Mouse (Mus musculus): ENCODE measurements around the gene Hsd17b2. TPM values are rescaled to one million over a fixed set of nuclear protein-coding genes. Genes with fewer than 3 reads are reported as not detected.
"Not testable (repeated sequence)": the region's sequence is repeated elsewhere in the genome, so short reads cannot be mapped to it uniquely, and the experiment has no call there.

Hsd17b2 gene
- total RNA-seq, 4 experiments from 2014 or later, result not detected

DNA sequence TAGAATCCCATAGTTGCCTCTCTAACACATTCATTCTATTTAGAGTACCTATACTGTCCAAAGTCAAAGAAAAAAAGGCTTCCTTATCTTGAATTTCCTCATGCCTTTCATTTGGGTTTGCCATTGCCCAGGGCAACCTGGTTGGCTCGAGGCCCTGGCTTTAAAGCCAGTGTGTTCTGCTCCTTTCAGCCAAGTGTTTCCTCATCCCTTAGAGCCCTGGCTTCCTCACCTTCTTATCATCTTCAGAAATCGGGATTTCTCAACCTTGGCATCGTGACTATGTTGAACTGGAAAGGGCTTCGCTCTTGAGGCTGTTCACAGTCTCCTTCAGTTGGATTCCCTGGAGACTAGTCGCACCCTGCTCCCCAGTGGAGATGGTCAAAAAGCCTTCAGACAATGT lies 12.9 kb downstream of the Hsd17b2 start:
- no peak for DNase-seq (ENCODE audit: low spot score)

DNA sequence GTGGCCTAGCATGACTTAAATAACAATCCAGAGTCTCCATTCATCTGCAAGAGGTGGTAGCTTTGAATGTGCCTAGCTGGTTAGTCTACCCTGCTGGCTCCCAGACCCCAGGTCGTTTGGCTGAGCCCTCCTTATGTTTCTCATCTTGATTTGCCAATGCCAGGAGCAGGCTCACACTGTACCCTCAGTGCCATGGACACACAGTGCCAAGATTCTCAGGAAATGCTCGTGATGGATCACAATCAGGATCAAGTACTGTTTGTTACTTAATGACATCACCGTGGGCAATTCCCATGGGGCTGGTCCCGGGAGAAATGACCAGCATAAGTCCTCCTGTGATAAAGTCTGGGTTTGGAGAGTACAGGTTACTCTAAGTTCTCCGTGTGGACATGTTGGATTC lies 14.2 kb downstream of the Hsd17b2 start:
- DNase-seq (ENCODE audit: low spot score), result no peak

DNA sequence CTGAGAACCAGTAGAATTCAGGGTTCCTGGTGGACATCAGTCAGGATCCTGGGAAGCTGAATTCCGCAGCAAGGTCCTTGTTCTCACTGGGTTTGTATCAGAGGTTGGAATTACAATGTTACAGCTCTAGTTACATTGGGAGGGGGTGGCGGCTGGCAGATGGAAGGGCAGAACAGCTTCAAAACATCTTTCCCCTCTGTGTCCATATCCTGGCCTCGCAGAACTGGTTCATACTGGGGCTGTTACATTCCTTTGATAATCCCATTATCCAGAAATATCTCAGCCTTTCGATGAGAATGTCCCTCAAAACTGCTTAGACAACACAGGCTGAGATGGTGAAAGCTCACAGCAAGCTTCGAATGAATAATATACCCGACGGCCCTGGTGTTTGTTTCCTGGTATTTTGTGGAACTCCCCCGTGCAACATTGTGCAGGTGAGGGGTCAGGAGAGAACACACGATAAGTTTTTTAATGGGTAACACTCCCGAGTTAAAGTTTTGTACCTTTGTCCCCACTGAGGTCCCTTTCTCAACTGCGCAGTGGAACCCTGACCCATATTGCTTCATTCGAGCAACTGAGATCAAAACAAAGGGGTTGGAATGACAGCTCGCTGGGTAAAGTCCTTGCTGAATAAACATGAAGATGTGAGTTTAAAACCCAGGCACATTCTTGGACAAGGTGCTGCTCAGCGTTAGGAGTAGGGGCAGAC lies 16.6 kb downstream of the Hsd17b2 start:
- no peak for DNase-seq (ENCODE audit: low spot score)

DNA sequence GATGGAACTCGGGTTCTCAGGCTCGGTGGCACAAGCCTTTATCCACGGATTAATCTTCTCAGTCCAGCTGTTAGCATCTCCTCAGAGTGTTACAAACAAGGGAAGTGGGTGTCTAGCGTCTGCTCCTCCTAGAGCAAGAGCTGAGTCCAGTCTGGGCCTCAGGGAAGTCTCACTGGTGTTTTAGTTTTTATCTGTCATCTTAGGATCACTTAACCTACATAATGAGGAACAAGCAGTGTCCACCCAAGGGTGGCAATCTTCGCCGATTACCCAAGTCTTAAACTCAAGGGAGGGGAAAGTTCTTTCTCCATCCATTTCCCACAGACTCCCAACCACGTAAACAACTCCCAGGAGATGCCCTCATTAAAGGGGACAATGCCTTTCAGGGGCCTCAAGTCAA lies 24.8 kb downstream of the Hsd17b2 start:
- DNase-seq (ENCODE audit: low spot score), result peak; percentile 4

DNA sequence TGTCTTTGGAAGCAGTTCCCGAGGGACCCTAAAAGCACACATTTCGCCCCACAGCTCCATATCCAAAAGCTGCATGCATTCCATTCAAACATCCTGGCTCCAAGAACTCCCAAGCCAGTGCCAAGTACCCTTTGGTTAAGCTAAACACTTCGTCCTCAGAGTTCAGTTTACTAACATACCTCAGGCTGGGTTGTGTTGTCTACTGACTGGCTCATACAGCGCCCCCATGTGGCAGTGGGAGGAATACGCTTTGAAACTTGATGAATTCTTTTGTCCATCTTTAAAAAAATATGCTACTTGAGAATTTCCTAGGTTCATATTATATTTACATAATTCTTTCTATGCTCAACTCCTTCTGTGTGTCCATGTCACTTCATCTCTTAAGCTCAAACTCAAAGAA lies 25.9 kb downstream of the Hsd17b2 start:
- DNase-seq (ENCODE audit: low spot score), result no peak

DNA sequence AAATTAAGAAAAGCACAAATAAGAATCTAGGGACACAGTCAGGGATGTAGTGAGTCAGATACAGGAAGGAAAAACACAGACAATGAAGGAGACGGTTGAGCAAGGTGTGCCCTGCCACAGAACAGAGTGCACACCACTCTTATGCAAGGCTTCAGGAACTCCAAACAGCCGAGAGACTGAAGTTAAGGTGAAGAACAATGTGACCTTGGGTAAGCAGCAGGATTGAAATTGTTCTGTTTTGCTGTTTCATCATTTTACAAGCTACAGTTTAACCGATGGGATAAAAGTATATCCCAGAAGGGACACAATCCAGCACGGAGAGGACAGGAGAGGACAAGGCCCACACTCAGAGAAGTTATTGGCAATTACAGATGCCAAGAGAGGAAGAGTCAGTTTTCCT lies 26.5 kb downstream of the Hsd17b2 start:
- no peak for DNase-seq (ENCODE audit: low spot score)

DNA sequence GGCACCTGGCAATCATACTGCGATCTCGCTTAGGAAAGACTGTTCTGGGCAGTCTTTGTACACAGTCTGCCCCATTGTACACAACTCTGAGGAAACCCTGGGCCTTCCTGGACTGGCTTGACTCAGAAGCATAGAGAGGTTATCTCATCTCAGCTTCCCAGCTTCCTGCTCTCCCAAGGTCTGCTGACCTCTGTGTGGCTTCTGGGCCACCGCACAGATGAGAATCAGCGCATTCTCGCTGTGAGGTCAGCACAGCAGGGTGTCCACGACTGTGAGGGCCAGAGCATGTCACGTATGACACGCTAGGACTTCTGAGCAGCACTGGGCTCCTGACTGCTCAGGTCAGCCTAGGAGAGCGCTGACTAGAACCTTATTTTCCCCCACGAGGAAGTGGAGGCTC lies 29.3 kb downstream of the Hsd17b2 start:
- DNase-seq (ENCODE audit: low spot score), result no peak

DNA sequence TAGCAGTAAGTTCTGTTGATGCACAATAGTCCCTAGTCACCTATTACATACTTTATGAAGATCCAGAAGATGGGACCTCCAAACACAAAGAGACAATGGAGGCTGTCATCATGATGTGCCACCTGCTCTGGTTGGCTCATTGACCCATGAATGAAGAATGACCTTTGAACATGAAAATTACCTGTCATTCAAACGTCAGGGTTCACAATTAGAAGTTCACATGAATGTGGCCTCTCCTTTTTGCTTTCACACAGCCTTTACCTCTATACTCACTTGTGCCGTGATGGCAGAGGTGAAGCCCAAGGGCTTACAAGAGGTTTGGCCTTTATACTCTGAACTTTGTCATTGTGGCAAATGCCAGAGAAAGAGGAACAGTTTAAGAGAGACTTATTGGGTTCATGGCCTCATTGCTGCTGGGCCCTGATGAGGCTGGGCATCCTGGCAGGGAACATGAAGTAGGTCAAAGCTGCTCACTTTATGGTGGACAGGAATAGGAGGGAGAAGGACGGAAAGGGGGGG lies 35.0 kb downstream of the Hsd17b2 start:
- DNase-seq (ENCODE audit: low spot score), result no peak

DNA sequence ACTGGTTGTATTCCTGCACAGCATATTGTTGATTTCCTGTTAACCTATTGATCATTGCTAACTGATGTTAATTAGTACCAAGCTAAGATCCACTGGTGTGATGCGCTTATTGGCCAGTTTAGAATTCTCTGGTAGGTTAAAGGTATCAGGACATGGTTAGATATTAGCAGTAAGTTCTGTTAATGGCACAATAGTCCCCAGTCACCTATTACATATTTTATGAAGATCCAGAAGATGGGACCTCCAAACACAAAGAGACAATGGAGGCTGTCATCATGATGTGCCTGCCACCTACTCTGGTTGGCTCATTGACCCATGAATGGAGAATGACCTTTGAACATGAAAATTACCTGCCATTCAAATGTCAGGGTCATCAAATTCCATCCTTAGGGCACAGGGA lies 36.5 kb downstream of the Hsd17b2 start:
- not testable (repeated sequence) for DNase-seq (ENCODE audit: low spot score)

DNA sequence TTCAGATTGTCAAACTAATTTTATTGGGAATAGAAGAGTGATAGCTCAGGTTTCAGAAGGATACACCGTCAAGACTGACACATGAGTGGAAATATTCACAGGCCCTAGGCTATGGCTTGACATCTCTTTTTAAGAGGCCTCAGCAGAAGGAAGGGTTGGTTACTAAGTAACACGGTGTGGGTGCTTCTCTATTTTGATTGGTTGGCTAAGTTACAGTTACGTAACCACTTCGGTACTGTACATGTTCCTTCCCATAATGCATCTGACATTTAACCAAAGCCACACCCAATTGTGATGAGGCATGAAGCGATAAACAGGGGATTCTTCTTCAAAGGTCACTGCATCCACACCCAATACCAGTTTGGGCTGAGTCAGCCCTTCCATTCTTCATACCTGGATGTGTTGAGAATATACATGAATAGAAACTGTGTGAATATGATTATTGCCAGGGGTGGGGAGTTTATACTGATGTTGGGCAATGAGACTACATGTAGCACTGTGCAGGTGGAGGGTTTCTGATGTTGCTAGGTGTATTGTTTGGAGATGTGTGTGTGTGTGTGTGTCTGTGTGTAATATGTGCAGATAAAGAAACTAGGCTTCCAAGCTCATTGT lies 38.8 kb downstream of the Hsd17b2 start:
- DNase-seq (ENCODE audit: low spot score), result no peak

DNA sequence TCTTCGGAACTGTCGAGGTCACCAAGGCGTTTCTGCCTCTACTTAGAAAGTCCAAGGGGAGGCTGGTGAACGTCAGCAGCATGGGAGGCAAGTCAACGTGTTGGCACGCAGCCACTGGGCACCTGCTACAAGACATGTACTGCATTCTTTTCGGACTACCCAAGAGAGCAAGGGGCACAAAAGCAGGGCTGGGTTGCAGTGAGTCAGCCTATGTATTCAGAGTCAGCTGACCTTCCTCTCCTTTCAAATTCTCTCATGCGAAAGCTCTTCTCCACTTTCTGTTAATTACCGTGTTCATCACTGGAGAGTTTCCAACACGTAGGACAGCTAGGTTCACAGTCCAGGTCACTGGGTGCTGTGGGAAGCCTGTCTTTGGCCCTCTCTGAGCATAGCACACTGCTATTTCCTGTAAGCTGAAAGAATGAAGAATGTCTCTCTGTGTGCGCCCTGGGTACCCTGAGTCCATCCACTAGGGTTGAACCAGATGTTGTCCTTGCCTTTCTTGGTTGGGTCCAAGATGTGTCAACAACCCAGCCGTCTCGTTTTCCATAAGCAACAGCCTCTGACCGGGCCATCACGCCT lies 40.8 kb downstream of the Hsd17b2 start:
- DNase-seq (ENCODE audit: low spot score), result no peak

DNA sequence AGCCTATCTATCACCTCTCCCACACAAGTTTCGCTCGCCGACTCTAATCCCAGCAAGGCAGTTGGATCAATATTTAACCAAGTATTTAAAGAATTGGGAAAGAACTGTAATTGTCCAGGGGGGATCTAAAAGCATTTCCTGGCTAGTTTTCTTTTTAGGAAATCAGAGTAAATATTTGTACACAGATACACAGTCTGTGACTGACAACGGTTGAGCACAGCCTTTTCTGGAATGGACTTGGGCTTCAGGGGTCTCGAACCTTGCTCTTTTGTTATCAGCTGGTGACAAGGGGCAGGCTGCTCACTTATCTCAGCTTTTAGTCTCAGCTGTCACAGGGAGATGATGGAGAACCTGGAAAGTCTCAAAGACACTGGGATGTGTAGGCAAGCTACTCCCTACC lies 44.9 kb downstream of the Hsd17b2 start:
- DNase-seq (ENCODE audit: low spot score), result no peak

DNA sequence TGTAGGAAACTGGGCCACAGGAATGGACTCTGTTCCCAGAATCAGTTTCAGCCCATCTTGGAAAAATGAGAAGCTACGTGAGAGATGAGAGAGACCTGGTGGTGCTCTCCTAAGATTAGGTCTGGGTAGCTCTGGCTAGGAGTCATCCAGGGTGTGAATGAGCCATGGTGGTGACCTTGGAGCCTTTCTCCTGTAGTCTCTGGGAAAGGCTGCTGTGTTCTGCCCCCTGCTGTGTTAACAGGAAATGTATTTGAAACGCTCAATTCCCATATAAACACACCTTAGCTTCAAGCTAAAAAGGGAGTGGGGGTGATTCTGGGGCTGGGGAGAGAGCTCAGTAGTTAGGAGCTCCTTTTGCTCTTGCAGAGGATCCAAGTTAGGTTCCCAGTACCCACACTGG lies 45.7 kb downstream of the Hsd17b2 start:
- DNase-seq (ENCODE audit: low spot score), result no peak

DNA sequence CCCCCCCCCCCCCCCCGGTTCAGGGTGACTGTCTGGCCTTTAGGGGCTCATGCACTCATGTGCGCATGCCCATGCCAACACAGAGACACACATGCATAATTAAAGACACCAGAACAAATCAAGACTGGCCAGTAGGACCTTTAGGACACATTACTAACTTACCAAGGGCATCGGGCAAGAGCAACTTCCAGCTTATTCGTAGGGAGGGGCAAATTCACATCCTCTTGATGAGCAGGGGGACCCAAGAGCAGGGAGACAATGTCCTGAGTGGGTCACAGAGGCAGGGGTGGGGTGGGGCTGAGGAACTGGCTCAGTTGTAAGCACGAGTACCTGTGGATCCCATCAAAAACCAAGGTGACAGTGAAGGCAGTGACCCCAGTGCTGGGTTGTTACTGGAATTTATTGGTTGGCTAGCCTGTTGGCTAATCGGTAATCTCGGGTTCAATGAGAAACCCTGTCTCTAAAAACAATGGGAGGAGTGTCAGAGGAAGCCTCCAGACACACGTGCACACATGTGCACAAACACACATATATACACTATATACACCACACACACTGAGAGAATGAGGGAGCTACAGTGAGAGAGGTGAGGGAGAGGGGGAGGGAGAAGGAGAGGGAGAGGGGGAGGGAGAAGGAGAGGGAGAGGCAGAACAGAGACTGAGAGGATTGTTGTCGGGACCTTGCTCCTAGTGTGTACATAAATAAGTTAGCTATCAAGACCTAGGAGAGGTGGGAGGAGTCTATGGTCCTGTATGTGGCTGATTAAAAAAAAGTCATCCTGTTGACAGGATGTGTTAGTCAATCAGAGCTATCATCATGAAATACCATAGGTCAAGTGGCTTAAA lies 46.4 kb downstream of the Hsd17b2 start:
- DNase-seq (ENCODE audit: low spot score), result no peak

DNA sequence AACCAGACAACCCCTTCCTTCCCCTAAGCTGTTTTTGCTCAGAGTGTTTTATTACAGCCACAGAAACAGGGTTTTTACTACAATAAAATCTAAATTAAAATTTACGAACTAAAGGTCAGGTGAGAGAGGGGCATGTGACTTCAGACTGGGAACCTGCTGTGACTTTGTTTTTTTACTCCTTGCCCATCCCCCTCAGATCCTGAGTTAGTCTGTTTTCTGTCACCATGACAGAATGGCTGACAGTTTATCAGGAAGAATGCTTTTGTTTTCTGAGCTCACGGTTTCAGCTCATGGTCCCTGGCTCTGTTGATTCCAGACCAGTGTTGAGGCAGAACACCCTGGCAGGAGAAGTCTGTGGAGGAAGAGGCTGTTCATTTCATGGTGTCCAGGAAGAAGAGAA lies 47.7 kb downstream of the Hsd17b2 start:
- DNase-seq (ENCODE audit: low spot score), result no peak

DNA sequence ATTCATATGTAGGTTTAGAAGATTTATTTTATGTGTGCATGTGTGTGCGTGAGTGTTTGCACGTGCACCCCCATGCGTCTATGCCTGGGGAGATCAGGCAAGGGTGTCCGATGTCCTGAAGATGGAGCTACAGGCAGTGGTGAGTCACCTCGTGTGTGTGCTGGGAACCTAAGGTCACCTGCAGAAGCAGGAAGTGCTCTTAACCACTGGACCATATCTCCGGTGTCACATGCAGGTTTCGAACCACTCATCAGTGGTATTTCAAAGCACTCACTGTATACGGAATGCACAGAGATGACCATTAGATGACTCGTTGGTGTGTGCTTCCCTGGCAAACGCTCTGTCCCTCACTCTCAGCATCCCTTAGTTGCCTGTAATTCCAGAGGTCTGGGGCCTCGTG lies 56.2 kb downstream of the Hsd17b2 start:
- no peak for DNase-seq (ENCODE audit: low spot score)

DNA sequence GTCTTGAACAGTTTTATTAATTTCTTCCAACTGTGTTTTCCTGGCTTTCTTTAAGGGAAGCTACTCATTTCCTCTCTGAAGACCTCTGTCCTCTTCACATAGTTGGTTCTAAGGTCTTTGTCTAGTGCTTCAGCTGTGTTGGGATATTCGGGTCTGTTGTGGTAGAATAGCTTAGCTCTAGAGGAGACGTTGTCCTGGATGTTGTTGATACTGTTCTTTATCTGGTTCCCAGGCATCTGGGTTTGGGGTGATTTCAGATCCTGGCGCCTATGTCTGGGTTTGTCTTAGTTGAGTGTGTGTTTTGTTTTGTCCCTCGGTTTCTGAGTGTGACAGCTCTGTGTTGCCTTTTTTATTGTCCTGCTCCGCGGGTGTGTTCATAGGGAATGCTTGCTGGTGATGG lies 61.1 kb downstream of the Hsd17b2 start:
- no peak for DNase-seq (ENCODE audit: low spot score)

DNA sequence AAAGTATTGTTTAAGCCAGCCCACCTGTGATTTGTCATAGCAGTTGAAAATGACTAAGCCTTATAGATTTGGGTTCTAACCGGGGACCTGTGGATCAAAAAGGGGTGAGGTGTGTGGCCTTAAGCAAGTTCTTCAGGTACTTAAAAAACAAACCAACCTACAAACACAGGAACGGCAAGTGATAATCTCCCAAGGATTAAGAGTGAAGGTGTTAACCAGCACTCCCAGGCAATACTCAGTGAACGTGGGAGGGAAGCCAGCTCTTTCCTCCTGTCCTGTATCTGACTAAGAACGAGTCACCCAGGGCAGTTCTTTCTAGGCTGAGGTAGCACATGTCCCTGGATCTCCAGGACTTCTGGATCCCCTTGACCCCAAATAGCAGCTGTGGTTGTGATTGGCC lies 62.9 kb downstream of the Hsd17b2 start:
- DNase-seq (ENCODE audit: low spot score), result no peak

DNA sequence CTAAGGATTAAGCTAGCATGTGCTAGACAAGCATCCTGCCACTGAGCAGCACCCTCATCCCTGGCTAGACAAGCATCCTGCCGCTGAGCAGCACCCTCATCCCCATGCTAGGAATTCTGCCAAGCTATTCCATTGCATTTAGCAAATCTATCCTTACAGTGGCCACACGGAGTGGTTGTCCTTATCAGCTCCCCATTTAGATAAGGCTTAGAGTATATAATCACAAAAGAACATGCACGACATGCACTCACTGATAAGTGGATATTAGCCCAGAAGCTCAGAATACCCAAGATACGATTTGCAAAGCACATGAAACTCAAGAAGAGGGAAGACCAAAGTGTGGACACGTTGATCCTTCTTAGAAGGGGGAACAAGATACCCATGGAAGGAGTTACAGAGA lies 64.2 kb downstream of the Hsd17b2 start:
- no peak for DNase-seq (ENCODE audit: low spot score)

DNA sequence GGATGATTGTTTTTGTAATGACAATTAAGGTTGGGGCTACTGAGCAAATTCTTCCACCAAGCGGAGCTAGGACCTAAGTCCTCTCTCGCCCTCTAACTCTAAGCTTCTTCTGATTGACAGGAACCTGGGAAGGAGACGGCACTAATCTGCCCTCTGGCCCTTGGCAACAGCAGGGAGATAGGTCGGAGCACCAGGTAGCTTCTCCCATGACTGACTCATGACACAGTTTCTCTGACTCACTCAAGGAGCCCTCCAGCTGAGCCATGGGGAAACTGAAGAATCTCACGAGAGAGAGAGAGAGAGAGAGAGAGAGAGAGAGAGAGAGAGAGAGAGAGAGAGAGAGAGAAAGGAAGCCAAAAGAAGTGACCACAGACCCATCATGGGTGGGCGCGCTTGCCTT lies 67.3 kb downstream of the Hsd17b2 start:
- DNase-seq (ENCODE audit: low spot score), result no peak

DNA sequence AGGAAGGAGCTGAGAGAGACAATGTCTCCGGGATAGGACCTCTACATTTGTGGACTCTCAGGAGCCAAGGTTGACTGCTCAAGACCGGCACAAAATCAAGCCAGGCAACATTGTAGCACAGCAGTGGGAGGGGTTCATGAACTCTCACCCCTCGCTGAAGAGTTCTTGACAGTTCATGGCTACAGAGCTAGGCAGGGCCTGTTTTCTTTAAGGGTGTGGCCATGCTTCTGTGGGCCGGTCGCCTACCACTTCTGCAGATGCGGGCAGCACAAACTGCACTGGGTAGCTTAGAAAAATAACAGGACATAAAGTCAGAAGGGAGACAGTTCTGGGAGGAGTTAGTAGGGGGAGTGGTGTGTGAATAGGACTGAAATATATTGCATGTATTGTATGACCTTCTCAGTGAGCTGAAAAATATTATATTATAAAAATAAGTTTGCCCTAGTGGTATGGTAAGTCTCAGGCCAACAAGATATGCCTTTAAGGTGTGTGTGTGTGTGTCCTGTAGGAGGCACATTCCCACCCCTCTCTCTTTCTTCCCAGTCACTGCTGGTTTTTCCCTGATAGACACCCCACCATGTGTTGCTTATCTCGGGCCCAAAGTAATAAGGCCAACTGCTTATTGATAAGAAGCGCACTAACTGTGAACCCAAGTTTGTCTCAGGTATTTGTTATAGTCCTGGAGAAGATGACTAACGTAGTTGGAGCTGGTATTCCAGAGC lies 69.6 kb downstream of the Hsd17b2 start:
- no peak for DNase-seq (ENCODE audit: low spot score)

DNA sequence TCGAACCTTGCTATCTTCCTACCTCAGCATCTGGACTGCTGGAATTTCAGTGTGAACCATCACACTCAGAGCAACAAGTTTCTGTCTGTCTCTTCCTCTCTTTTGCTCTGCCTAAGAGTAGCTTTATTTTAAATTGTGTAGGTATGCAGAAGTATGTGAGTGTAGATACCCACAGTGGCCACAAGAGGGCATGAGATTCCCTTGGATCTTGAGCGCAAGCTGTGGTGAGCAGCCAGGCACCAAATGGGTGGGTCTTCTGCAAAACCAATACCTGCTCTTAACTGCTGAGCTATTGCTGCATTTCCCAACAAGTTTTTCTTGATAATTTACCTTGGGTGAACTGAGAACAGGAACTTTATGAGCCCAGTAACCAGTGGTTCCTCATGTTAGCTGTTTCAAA lies 70.4 kb downstream of the Hsd17b2 start:
- no peak for DNase-seq (ENCODE audit: low spot score)

Data from heart, adult 8-10 months (tissue).